Mouse (Mus musculus) left cerebral cortex, adult 2 months (tissue): ENCODE measurements around the gene Arpp21. TPM values are rescaled to one million over a fixed set of nuclear protein-coding genes. Genes with fewer than 3 reads are reported as not detected.

Experiments
- DNase-seq, 2 experiments: peaks; one replicate each; pipeline ENCODE4 v3.0.0; 2021 to 2022; ENCODE audit warnings: low spot score in 2 of 2, mixed read lengths in 1 of 2; ENCODE audit errors: extremely low spot score in 1 of 2
- H3K27ac ChIP-seq: fragments of 200-600 bp; 2 replicates; pipeline ENCODE4 v1.8.1; 2022
- H3K4me3 ChIP-seq: fragments of 200-600 bp; 2 replicates; pipeline ENCODE4 v1.8.1; 2022
- CTCF ChIP-seq: fragments of 200-600 bp; IDR thresholded peaks from 2 replicates; pipeline ENCODE4 v1.8.1; 2022; ENCODE audit warnings: antibody characterized with exemption, mild to moderate bottlenecking, moderate library complexity
- intact Hi-C: fragments of 180-260 bp; cut with DNase I; formaldehyde crosslinking; loops from one replicate; pipeline ENCODE4 v1.15.1; 2025
- total RNA-seq, 2 experiments: library from RNA; stranded (reverse); gene quantifications; 2 replicates each; pipeline ENCODE4 v1.2.3; 2021

Arpp21 gene
- total RNA-seq, 2 experiments from 2014 or later: 762 to 763 TPM

DNA sequence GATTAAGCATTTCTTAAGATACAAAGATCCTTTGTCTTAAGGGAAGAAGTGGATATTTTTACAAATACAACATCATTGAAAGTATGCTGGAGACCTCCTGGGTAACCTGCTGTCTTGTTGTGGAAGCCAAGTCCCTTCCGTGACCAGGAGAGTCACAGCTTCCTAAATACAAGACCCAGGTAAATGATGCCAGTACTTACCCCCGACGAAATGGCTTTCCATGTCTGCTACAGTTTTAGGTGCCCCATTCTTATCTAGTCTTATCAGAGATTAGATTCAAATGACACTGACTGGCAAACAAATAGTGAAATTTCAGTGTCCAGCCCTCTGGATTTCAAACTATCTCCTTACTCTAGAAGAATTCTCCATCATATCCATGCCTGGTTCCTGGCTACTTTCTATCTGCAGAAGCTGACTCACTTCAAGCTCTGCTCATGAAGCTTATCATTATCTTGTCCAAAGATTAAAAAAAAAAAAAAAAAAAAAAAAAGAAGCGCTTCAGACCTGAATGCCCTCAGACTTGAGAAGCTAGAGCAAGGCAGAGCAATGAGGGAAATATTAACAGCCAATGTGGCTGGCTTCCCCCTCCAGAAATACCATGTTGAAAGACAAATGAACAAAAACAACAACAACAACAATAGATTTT is 4.9 kb downstream of the Arpp21 start:
- no peak for TF ChIP-seq CTCF
- Histone ChIP-seq H3K4me3 (peak overlapping the region; percentile 66), H3K27ac (peak overlapping the region; percentile 93)
- no peak for DNase-seq
- intact Hi-C loops: loop anchor here (5.0 to 10.0 kb wide), 8 partner anchors 204 to 1401 kb away; no protein-coding TSS in a partner anchor

DNA sequence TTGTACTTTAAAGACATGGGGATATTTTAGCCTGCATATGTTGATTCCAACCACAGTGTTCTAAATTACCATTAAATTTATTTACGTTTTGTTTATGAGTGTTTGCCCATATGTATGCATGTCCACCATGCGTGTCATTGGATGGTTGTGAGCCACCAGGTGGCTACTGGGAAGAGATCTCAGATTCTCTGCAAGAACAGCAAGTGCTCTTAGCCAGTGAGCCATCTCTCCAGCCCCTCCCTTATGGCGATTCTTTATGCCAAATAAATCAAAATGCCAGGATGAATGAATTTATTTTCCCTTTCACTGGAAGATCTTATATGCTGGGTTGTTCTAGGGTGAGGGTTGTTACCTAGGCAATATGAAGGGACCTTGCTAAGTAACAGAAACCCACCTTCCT is 7.3 kb downstream of the Arpp21 start:
- peak; percentile 10 for TF ChIP-seq CTCF
- no peak for DNase-seq
- intact Hi-C loops: no loop called here
- Histone ChIP-seq H3K27ac (peak overlapping the region; percentile 41; the same call in 1 of the 2 replicates), H3K4me3 (peak overlapping the region; percentile 66)

DNA sequence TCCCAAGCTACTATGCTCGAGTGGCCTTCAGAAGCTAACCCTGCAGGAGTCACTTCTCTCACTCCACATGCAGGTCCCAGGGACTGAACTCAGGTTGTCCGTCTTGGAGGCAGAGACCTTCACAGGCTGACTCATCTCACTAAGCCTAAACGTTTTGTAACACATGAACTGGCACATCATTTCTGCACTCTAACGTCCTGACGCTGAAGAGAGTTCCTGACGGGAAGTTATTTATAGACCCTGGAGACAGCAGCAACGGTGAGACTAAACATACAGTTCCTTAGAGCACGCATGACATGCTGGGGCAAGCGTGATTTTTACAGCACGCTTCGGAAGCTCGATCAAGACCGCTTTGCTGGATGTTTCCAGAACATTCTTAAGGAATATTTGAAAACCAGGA is 8.6 kb downstream of the Arpp21 start:
- DNase-seq: no peak
- intact Hi-C loops: no loop called here
- TF ChIP-seq CTCF: no peak
- Histone ChIP-seq H3K4me3 (peak overlapping the region; percentile 66), H3K27ac (peak overlapping the region; percentile 45)

DNA sequence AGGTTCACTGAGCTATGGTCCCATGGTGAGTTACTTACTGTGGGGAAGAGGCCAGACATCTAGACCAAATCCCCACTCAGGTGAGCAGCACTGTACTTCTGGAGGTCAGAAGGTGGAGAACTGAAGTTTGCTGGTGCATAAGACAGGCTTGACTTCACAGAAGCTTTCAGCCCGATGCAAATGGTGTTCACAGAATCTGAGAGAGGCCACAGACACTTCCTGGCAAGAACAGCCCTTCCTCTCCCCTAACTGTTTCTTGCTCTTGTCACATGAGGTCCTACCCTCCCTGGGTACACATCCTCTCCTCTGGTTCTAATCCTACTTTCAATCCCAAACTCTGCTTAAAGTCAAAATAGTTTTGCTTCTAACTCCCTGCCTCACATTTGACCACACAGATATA is 9.2 kb downstream of the Arpp21 start:
- DNase-seq: no peak
- TF ChIP-seq CTCF: no peak
- intact Hi-C loops: no loop called here

DNA sequence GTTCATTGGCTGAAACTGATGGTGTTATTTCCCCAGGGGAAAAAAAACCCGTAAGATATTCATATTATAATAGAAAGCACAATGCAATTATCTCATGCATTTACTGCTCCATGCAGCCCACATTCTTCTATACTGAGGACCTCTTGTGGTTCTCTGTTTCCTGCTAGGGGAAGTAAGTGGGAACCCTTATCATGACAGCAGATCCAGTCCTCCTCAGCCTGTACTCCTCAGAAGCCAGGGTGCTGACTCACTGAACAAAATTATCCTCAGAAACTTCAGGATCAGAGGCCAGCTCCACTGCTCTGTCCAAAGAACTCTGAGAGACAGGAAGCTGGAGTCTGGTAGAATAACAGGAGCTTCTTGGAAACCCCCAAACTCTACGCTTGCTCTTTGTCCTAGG is 10.7 kb downstream of the Arpp21 start:
- intact Hi-C loops: no loop called here
- TF ChIP-seq CTCF: no peak
- Histone ChIP-seq H3K4me3 (no peak overlapping the region), H3K27ac (no peak overlapping the region)
- DNase-seq: no peak

More for the DNA sequence above, 9.2 kb downstream of the Arpp21 start:
- H3K27ac ChIP-seq: no peak overlapping the region; the same call in 1 of the 2 replicates
- H3K4me3 ChIP-seq: no peak overlapping the region

DNA sequence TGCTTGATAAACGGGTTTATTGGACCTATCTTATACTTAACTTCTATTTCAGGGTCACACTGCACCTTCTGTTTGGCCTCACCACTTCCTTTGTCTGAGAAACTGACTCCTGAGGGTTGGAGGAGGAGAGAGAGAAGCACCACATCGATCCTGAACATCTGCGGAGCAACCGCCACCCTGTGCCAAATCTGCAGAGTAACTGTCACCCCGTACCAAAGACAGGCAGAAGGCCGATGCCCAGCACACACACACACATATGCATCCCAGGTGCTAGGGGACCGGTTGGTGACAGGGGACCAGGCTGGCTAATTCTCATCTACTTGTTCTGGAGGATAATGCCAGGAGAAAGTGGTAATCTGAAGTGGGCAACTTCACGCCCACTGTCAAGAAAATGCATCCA is 16.4 kb downstream of the Arpp21 start:
- Histone ChIP-seq H3K27ac (peak overlapping the region; percentile 62), H3K4me3 (no peak overlapping the region)
- intact Hi-C loops: no loop called here
- peak in 1 of 2 experiments; percentile 14 for DNase-seq
- no peak for TF ChIP-seq CTCF

DNA sequence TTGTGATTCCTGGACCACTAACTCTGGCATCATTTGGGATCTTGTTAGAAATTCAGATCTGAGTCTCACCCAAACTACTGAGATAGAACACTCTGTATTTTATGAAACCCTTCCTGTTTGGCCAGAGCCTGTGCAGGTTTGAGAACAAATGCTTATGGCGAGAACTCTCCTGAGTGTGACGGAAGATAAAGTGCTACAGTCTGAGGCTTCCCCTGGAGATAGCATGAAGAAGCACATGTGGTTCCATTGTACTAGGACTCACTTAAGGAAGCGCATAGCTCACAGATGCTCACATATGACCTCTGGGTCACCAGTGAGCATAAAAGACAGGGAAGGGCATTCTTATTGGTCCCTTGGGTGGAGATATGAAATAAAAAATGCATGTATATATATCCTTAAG is 17.5 kb downstream of the Arpp21 start:
- intact Hi-C loops: no loop called here
- H3K27ac ChIP-seq: peak overlapping the region; percentile 62; the same call in 1 of the 2 replicates
- peak in 1 of 2 experiments; percentile 10 for DNase-seq
- H3K4me3 ChIP-seq: no peak overlapping the region
- no peak for TF ChIP-seq CTCF

DNA sequence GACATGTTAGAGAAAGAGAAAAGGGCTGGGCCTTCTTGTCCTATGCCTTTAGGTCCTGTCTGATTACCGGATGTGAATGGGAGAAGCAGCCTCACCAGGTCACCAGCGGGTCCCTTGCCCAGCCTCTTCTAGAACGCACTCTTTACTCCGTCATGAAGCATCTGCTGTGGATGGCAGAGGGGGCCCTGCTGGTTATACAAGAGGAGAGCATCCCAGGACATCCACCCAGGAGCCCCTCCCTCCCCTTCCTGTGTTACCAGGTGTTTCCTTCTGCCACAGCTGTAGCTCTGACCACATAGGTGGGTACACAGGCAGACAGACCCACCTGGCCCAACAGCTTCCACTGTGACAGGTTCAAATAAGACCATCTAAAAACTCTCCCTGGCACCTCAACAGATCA is 18.6 kb downstream of the Arpp21 start:
- peak overlapping the region; percentile 62; the same call in 1 of the 2 replicates for H3K27ac ChIP-seq
- intact Hi-C loops: no loop called here
- TF ChIP-seq CTCF: no peak

DNA sequence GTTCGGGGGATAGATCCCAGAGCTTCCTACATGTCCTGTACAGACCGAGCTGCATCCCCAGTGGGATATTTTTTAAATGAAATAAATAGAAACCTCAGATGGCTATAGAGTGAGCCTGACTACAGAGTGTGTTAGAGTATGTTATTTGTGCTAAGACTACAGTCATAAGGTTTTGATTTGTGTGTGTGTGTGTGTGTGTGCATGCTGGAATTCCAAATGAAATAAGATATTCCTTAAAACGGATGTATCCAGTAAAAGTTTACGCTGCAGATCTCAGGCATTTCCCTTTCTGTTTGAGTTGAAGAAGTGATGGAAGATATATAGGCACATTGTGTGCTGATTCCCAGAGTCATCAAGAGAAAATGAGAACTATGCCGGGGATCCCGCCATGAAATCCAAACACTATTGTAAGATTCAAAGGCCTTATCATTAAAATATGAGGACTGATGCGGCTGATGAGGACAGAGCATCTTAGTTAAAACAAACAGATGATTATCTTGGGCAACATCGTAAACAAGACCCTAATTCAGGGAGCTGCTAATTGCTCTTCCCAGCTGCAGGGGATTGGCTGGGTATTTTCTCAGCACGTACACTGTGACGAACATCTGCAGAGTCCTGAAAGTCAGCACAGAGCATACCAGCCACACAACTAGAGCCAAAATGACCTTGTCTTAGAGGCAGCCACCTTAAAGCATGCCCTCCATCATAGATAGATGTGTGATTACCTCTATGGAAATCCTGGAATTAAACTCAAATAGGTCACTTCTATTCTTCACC is 20.5 kb downstream of the Arpp21 start:
- intact Hi-C loops: no loop called here
- H3K4me3 ChIP-seq: no peak overlapping the region
- no peak for TF ChIP-seq CTCF
- peak overlapping the region; percentile 40; the same call in 1 of the 2 replicates for H3K27ac ChIP-seq
- DNase-seq: no peak

More for the DNA sequence above, 18.6 kb downstream of the Arpp21 start:
- DNase-seq: no peak
- no peak overlapping the region for H3K4me3 ChIP-seq

DNA sequence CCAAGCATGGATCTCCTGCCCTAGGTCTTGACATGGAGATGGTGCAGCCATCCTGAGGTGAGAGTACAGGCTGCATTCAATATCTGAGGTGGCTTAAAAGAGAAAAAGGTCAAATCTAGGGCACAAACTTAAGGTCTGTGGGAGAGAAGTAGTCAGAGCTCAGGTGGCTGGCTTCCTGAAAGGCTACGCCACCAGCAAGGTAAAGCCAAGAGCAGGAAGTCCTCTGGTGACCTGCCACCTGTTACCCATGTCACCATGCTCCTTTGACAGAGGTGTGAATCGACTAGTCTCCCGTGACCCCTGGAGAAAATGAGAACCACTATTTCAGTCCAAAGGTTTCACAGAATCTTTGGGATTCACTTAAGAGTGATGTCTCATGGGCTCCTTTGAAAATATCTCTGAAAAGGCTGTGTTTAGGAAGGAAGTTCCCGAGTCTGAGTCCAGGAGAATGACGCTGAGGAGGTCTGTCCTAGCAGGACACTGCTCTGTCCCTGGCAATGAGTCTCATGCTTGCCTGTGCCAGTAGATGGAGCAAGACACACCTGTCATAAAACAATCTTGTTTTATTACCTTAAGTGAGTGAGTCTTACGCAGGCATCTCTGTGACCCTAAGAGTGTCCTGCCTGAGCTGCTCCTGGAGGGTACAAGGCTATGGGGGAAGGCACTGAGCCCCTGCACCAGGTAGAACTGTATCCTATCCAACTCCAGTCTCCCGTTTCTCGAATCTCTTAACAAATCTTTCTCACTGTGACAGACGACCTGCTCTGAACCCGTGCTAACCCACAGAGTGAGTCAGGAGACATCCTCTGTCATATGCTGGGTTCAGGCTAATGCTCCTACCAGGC is 22.1 kb downstream of the Arpp21 start:
- peak; percentile 28 for TF ChIP-seq CTCF
- no peak overlapping the region for H3K4me3 ChIP-seq
- no peak for DNase-seq
- intact Hi-C loops: no loop called here
- peak overlapping the region; percentile 13; the same call in 1 of the 2 replicates for H3K27ac ChIP-seq

DNA sequence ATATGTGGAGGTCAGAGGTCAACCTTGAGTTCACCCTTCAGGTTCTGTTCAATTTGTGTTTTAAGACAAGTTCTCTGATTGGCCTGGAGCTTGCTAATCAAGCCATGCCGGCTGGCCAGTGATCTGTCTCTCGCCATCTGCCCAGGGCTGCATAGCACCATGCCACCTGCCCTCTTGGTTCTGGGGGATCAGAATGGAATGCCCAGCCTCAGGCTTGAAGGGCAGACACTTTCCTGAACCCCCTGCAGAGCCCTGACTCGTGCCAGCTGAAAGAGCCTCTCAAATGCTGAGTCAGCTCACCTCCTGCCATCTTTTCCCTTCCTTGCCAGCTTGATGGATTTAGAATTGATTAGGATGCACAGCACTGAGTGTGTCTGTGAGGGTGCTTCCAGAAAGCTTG is 25.9 kb downstream of the Arpp21 start:
- no peak for DNase-seq
- intact Hi-C loops: no loop called here
- H3K27ac ChIP-seq: peak overlapping the region; percentile 64
- no peak for TF ChIP-seq CTCF
- no peak overlapping the region for H3K4me3 ChIP-seq
